Mouse (Mus musculus): ENCODE results near the gene Otulinl.

DNA sequence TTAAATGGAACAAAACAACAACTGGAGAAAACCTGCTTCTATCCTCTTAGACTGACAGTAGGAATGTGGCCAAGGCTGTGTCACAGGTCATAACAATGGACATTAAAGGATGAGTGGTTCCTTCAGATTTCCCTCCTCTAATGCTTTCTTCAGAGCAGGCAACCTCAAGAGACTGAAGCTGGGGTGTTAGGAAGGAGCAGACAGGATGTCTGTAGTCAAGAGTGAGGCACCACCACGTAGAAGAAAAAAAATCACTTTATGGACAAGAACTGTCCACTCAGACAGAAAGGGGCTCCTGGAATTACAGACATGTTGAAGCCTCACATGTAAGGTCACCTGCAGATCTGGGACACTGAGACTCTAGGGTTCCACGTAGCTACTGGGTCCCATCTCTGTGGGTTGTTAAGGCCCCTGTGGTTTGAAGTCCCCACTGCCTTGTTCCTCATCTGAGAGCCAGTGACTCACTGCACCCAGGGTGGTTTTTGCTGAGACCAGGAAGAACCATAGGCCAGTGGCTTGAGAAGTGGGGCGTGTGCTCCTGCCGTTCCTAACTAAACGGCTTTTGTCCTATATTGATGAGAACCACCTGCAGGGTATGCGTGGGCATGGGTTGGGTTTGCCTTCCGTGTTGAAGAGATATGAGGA is 27.7 kb upstream of the Otulinl start:
- TF ChIP-seq MYOD1 (IDR thresholded peaks at IDR 0.05; ENCODE audit: control insufficient read depth, insufficient read length, low read depth) (no peak), CTCF (IDR thresholded peaks at IDR 0.05; ENCODE audit: control insufficient read depth, insufficient read depth, insufficient read length) (no peak), FOSL1 (IDR thresholded peaks at IDR 0.05; ENCODE audit: insufficient read depth, low read length, poor library complexity, severe bottlenecking) (no peak), MAX (IDR thresholded peaks at IDR 0.05) (no peak), CEBPB (IDR thresholded peaks at IDR 0.05; ENCODE audit: low read depth) (no peak), MYOG (IDR thresholded peaks at IDR 0.05; ENCODE audit: control insufficient read depth, extremely low read depth, insufficient read length) (no peak)

All from C2C12 (cell line).